Mouse (Mus musculus) ES-Bruce4 (cell line): ENCODE data around the gene Adh7. TPM values are rescaled to one million over a fixed set of nuclear protein-coding genes. Genes with fewer than 3 reads are reported as not detected.

ENCODE experiments used
- H3K27ac ChIP-seq: 2 replicates; pipeline ENCODE4 v1.5.1; 2012; ENCODE audit warnings: low read length, inconsistent platforms; ENCODE audit not compliant: insufficient read depth
- H3K27me3 ChIP-seq: 2 replicates; pipeline ENCODE4 v1.6.1; 2012; ENCODE audit warnings: mild to moderate bottlenecking, low read length, inconsistent platforms; ENCODE audit not compliant: control insufficient read depth, poor library complexity, insufficient read depth, severe bottlenecking
- H3K36me3 ChIP-seq: 2 replicates; pipeline ENCODE4 v1.6.1; 2012; ENCODE audit warnings: inconsistent platforms, mild to moderate bottlenecking, low read length, moderate library complexity; ENCODE audit not compliant: control insufficient read depth, poor library complexity, insufficient read depth, severe bottlenecking
- H3K4me1 ChIP-seq: one replicate; pipeline ENCODE4 v1.8.1; 2011; ENCODE audit warnings: low read length; ENCODE audit not compliant: control insufficient read depth, insufficient read depth
- H3K4me3 ChIP-seq: 2 replicates; pipeline ENCODE4 v1.5.1; 2011; ENCODE audit warnings: low read depth, mild to moderate bottlenecking, low read length
- H3K9ac ChIP-seq: 2 replicates; pipeline ENCODE4 v1.6.1; 2012; ENCODE audit warnings: low read depth, mild to moderate bottlenecking, inconsistent platforms; ENCODE audit not compliant: poor library complexity, severe bottlenecking
- H3K9me3 ChIP-seq: replicated peaks from 2 replicates; pipeline ENCODE4 v1.6.1; 2012; ENCODE audit warnings: mild to moderate bottlenecking, low read length, inconsistent platforms; ENCODE audit not compliant: control insufficient read depth, poor library complexity, insufficient read depth, severe bottlenecking
- CTCF ChIP-seq: IDR thresholded peaks from one replicate; pipeline ENCODE4 v1.8.1; 2011; ENCODE audit warnings: low read depth, low read length
- EP300 ChIP-seq: IDR thresholded peaks from 2 replicates; pipeline ENCODE4 v1.6.1; 2011; ENCODE audit warnings: low read depth, low read length; ENCODE audit not compliant: insufficient read depth
- POLR2A ChIP-seq: IDR thresholded peaks from one replicate; pipeline ENCODE4 v1.8.1; 2011; ENCODE audit warnings: low read length; ENCODE audit not compliant: insufficient read depth
- polyA plus RNA-seq: library from polyadenylated mRNA; stranded (reverse); fragments of >200 nt; gene quantifications from 2 replicates; pipeline ENCODE4 v1.2.4, GENCODE M21; 2011; ENCODE audit warnings: low read depth; ENCODE audit not compliant: missing spikeins, insufficient read depth, insufficient read length

Adh7 gene
- polyA plus RNA-seq, 1 experiment: 0.43 TPM

- TF ChIP-seq POLR2A: no peak
- Histone ChIP-seq H3K36me3 (no peaks in the 10 kb centered on the region), H3K9me3 (no peaks in the 10 kb centered on the region), H3K9ac (no peak overlapping the region), H3K27me3 (no peaks in the 10 kb centered on the region), H3K4me1 (no peaks in the 10 kb centered on the region), H3K27ac (no peak overlapping the region), H3K4me3 (no peak overlapping the region)
These were observed 24.6 kb downstream of the Adh7 start for GRCm38 (mm10) chr3:138242021-138242726.

GRCm38 (mm10) chr3:138242933-138243332 is 25.4 kb downstream of the Adh7 start:
- Histone ChIP-seq H3K27me3 (no peaks in the 10 kb centered on the region), H3K9me3 (no peaks in the 10 kb centered on the region), H3K36me3 (no peaks in the 10 kb centered on the region), H3K27ac (no peak overlapping the region), H3K4me1 (no peaks in the 10 kb centered on the region), H3K9ac (no peak overlapping the region), H3K4me3 (no peak overlapping the region)
- no peak for TF ChIP-seq EP300

- H3K4me1 ChIP-seq: no peaks in the 10 kb centered on the region
- TF ChIP-seq CTCF (no peak), EP300 (no peak), POLR2A (no peak)
- H3K27ac ChIP-seq: no peak overlapping the region
- H3K36me3 ChIP-seq: no peaks in the 10 kb centered on the region
- H3K4me3 ChIP-seq: no peak overlapping the region
- no peak overlapping the region for H3K9ac ChIP-seq
- no peaks in the 10 kb centered on the region for H3K27me3 ChIP-seq
- H3K9me3 ChIP-seq: no peaks in the 10 kb centered on the region
These were observed 26.8 kb downstream of the Adh7 start for GRCm38 (mm10) chr3:138244338-138244874.

GRCm38 (mm10) chr3:138246511-138247020 is 29.0 kb downstream of the Adh7 start:
- TF ChIP-seq EP300 (no peak), CTCF (no peak), POLR2A (no peak)
- H3K9ac ChIP-seq: no peak overlapping the region
- H3K27ac ChIP-seq: no peak overlapping the region
- H3K4me3 ChIP-seq: no peak overlapping the region
- H3K4me1 ChIP-seq: no peaks in the 10 kb centered on the region
- H3K36me3 ChIP-seq: no peaks in the 10 kb centered on the region
- H3K9me3 ChIP-seq: no peaks in the 10 kb centered on the region
- H3K27me3 ChIP-seq: no peaks in the 10 kb centered on the region

GRCm38 (mm10) chr3:138247241-138247640 is 29.7 kb downstream of the Adh7 start:
- Histone ChIP-seq H3K4me1 (no peaks in the 10 kb centered on the region), H3K4me3 (no peak overlapping the region), H3K27ac (no peak overlapping the region), H3K9ac (no peak overlapping the region), H3K27me3 (no peaks in the 10 kb centered on the region), H3K36me3 (no peaks in the 10 kb centered on the region), H3K9me3 (no peaks in the 10 kb centered on the region)
- TF ChIP-seq POLR2A (no peak), CTCF (no peak), EP300 (no peak)

GRCm38 (mm10) chr3:138248011-138248410 is 30.5 kb downstream of the Adh7 start:
- H3K9me3 ChIP-seq: no peaks in the 10 kb centered on the region
- no peaks in the 10 kb centered on the region for H3K27me3 ChIP-seq
- no peak for TF ChIP-seq EP300
- no peak for TF ChIP-seq CTCF
- no peak overlapping the region for H3K4me3 ChIP-seq
- H3K4me1 ChIP-seq: no peaks in the 10 kb centered on the region
- H3K36me3 ChIP-seq: no peaks in the 10 kb centered on the region
- no peak overlapping the region for H3K9ac ChIP-seq
- no peak overlapping the region for H3K27ac ChIP-seq
